Mouse (Mus musculus): ENCODE data around the gene Ranbp1. TPM values are rescaled to one million over a fixed set of nuclear protein-coding genes. Genes with fewer than 3 reads are reported as not detected.

Gene Ranbp1
- polyA plus RNA-seq, 1 experiment from 2014 or later, result 1,302 TPM

- 80% methylated on average over 7 of the region's 7 CpGs for WGBS
- Histone ChIP-seq H3K9ac (ENCODE audit: low read length) (no peak overlapping the region), H3K27ac (replicated peaks; ENCODE audit: low read depth, low read length) (no peak overlapping the region), H3K36me3 (ENCODE audit: control insufficient read depth, insufficient read depth, low read length) (peaks cover 26% of the 10 kb centered on the region), H3K27me3 (ENCODE audit: control insufficient read depth, insufficient read depth, low read length) (no peaks in the 10 kb centered on the region), H3K9me3 (ENCODE audit: control insufficient read depth, low read length) (no peaks in the 10 kb centered on the region), H3K4me2 (ENCODE audit: low read depth, severe bottlenecking) (no peak overlapping the region), H3K4me1 (ENCODE audit: control insufficient read depth, insufficient read depth, low read length) (peaks cover 18% of the 10 kb centered on the region), H3K4me3 (ENCODE audit: low read depth, low read length) (no peak overlapping the region)
- DNase-seq (ENCODE audit: low spot score), result no peak
- ATAC-seq (ENCODE audit: insufficient number of reproducible peaks, low FRiP score, low TSS enrichment, low read depth), result no peak
Measured at GRCm38 (mm10) chr16:18236676-18237501, 11.6 kb downstream of the Ranbp1 start.

GRCm38 (mm10) chr16:18235389-18236065 lies 13.0 kb downstream of the Ranbp1 start:
- DNase-seq (ENCODE audit: low spot score), result peak; percentile 80
- Histone ChIP-seq H3K27me3 (ENCODE audit: control insufficient read depth, insufficient read depth, low read length) (no peaks in the 10 kb centered on the region), H3K4me1 (ENCODE audit: control insufficient read depth, insufficient read depth, low read length) (peaks cover 18% of the 10 kb centered on the region), H3K4me3 (ENCODE audit: low read depth, low read length) (peak overlapping the region; percentile 81), H3K36me3 (ENCODE audit: control insufficient read depth, insufficient read depth, low read length) (peaks cover 19% of the 10 kb centered on the region), H3K9me3 (ENCODE audit: control insufficient read depth, low read length) (no peaks in the 10 kb centered on the region), H3K9ac (ENCODE audit: low read length) (peak overlapping the region; percentile 83), H3K27ac (replicated peaks; ENCODE audit: low read depth, low read length) (peak overlapping the region; percentile 76), H3K4me2 (ENCODE audit: low read depth, severe bottlenecking) (peak overlapping the region; percentile 86)
- 7% methylated on average over 19 of the region's 19 CpGs for WGBS
- peak; percentile 42; the same call in 1 of the 2 replicates for ATAC-seq (ENCODE audit: insufficient number of reproducible peaks, low FRiP score, low TSS enrichment, low read depth)

DNA sequence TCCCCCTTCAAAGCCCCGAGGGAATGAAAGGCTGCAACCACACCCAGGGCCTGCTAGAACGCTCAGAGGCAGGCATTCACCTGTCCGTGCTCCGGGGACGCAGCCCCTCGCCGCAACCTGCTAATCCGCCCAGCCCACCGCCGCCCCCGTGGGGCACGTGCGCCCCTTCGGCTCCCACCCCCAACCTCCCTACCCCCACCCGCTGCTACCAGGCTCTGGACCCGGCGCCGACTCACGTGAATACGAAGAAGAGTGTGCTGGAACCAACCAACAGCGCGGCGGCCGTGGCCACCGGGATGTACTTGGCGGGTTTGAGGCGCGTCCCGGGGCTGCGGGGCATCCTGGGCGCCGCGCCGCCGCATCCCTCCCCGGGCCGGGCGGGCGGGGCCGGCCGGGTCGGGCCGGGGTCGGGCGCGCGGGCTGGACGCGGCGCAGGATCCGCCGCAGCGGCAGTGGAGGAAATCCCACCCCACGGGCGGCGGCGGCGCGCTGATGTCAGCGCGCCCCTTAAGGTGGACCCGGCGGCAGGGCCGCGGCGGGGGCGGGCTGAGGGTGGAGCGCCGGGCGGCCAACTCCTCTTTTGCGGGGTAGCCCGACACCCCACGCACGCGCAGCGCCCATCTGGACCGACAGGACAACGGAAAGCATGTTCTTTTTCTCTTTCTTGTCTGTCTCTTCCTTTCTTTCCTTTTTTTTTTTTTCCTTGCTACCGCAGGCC lies 13.7 kb downstream of the Ranbp1 start, which contains the start of gene Zdhhc8:
Gene Zdhhc8, minus strand, starts transcription at position 466 of the 718 bp plus-strand sequence.
- DNase-seq (ENCODE audit: low spot score) (peak; percentile 79), ATAC-seq (ENCODE audit: insufficient number of reproducible peaks, low FRiP score, low TSS enrichment, low read depth) (peak; percentile 63)
- H3K4me1 ChIP-seq (ENCODE audit: control insufficient read depth, insufficient read depth, low read length), result peaks cover 18% of the 10 kb centered on the region
- H3K27ac ChIP-seq (replicated peaks; ENCODE audit: low read depth, low read length), result peak within 1 kb of the TSS; percentile 76
- H3K27me3 ChIP-seq (ENCODE audit: control insufficient read depth, insufficient read depth, low read length), result no peaks in the 10 kb centered on the region
- H3K36me3 ChIP-seq (ENCODE audit: control insufficient read depth, insufficient read depth, low read length), result peaks cover 13% of the 10 kb centered on the region; the same call in 1 of the 2 replicates
- H3K4me3 ChIP-seq (ENCODE audit: low read depth, low read length), result peak within 1 kb of the TSS; percentile 81
- H3K4me2 ChIP-seq (ENCODE audit: low read depth, severe bottlenecking), result peak within 1 kb of the TSS; percentile 86
- peak within 1 kb of the TSS; percentile 83 for H3K9ac ChIP-seq (ENCODE audit: low read length)
- H3K9me3 ChIP-seq (ENCODE audit: control insufficient read depth, low read length), result no peaks in the 10 kb centered on the region
- under 1% methylated on average over 66 of the region's 79 CpGs for WGBS

- DNase-seq (ENCODE audit: low spot score), result no peak
- ATAC-seq (ENCODE audit: insufficient number of reproducible peaks, low FRiP score, low TSS enrichment, low read depth), result peak; percentile 4; the same call in 1 of the 2 replicates
- Histone ChIP-seq H3K4me3 (ENCODE audit: low read depth, low read length) (peak overlapping the region; percentile 81), H3K4me1 (ENCODE audit: control insufficient read depth, insufficient read depth, low read length) (peaks cover 18% of the 10 kb centered on the region), H3K27me3 (ENCODE audit: control insufficient read depth, insufficient read depth, low read length) (no peaks in the 10 kb centered on the region), H3K36me3 (ENCODE audit: control insufficient read depth, insufficient read depth, low read length) (peaks cover 9% of the 10 kb centered on the region; the same call in 1 of the 2 replicates), H3K9ac (ENCODE audit: low read length) (peak overlapping the region; percentile 83), H3K27ac (replicated peaks; ENCODE audit: low read depth, low read length) (no peak overlapping the region), H3K4me2 (ENCODE audit: low read depth, severe bottlenecking) (peak overlapping the region; percentile 86), H3K9me3 (ENCODE audit: control insufficient read depth, low read length) (no peaks in the 10 kb centered on the region)
- WGBS, result 18% methylated on average over 13 of the region's 13 CpGs
Measured at GRCm38 (mm10) chr16:18233919-18234670, 14.4 kb downstream of the Ranbp1 start.

DNA sequence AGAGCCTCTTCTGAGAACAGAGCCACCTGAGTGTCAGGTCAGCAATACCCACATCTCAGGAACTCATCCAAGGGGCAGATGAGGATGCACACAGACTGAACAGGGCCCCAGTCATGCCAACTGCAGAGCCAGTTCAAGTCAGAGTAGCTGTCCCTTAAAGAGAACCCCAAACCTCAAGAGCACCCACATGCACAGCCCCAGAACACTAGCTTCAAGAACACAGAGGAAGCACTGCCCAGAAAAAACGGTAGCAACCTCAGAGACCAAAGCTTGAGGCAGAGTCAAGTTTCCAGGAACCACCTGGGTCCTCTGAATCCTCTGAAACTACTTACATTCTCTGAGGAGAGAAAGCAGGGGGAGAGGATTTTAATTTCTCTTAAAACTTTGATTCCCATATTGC lies 15.1 kb downstream of the Ranbp1 start:
- no peak overlapping the region; the same call in 1 of the 2 replicates for H3K9ac ChIP-seq (ENCODE audit: low read length)
- ATAC-seq (ENCODE audit: insufficient number of reproducible peaks, low FRiP score, low TSS enrichment, low read depth) (no peak), DNase-seq (ENCODE audit: low spot score) (no peak)
- H3K9me3 ChIP-seq (ENCODE audit: control insufficient read depth, low read length), result no peaks in the 10 kb centered on the region
- H3K27me3 ChIP-seq (ENCODE audit: control insufficient read depth, insufficient read depth, low read length), result no peaks in the 10 kb centered on the region
- H3K36me3 ChIP-seq (ENCODE audit: control insufficient read depth, insufficient read depth, low read length), result peaks cover 7% of the 10 kb centered on the region; the same call in 1 of the 2 replicates
- 0 out of 2 replicates have a peak overlapping the region, but pooled peaks have one; percentile 81 for H3K4me3 ChIP-seq (ENCODE audit: low read depth, low read length)
- no peak overlapping the region for H3K27ac ChIP-seq (replicated peaks; ENCODE audit: low read depth, low read length)
- peaks cover 18% of the 10 kb centered on the region for H3K4me1 ChIP-seq (ENCODE audit: control insufficient read depth, insufficient read depth, low read length)
- whole genome bisulfite sequencing, result 48% methylated on average over 1 of the region's 1 CpGs
- H3K4me2 ChIP-seq (ENCODE audit: low read depth, severe bottlenecking), result 0 out of 2 replicates have a peak overlapping the region, but pooled peaks have one; percentile 13

DNA sequence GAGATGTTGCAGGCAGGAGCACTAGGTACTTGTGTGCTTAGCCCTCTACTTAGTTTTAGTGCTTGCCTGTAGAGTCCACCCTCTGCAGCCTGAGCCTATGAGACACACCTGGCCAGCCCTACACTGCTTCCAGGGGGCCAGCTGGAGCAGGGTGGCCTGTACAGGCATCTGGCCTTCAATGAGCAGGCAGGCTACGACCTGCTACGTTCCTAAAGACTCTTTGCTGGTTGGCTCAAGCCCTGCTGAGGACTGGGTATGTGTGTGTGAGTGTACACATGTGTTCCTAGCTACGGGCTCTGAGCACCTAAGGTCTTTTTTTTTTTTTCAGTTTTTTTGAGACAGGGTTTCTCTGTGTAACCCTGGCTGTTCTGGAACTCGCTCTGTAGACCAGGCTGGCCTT lies 17.1 kb downstream of the Ranbp1 start:
- H3K27ac ChIP-seq (replicated peaks; ENCODE audit: low read depth, low read length), result no peak overlapping the region

DNA sequence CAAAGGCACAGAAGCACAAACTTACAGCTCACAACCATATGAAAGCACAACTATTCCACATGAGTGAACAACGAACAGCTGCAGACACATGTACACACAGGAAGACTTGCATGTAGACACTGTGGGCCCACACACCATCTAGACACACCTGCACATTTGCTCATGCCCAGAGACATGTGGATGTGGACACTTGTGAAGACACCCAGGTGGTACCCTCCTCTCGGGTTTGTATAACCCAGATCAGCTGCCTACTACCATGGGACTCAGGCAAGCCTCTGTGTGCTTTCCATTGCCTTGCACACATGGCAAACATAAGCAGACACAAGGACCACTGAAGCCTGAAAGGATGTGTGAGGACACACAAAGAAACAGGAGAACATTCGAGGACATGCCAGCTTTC lies 17.5 kb downstream of the Ranbp1 start:
- H3K36me3 ChIP-seq (ENCODE audit: control insufficient read depth, insufficient read depth, low read length), result 0 out of 2 replicates have a peak, but pooled peaks cover 6% of the 10 kb centered on the region
- no peaks in the 10 kb centered on the region for H3K9me3 ChIP-seq (ENCODE audit: control insufficient read depth, low read length)
- no peak overlapping the region for H3K4me3 ChIP-seq (ENCODE audit: low read depth, low read length)
- 82% methylated on average over 3 of the region's 3 CpGs for WGBS
- ATAC-seq (ENCODE audit: insufficient number of reproducible peaks, low FRiP score, low TSS enrichment, low read depth) (no peak), DNase-seq (ENCODE audit: low spot score) (no peak)
- no peaks in the 10 kb centered on the region for H3K27me3 ChIP-seq (ENCODE audit: control insufficient read depth, insufficient read depth, low read length)
- no peak overlapping the region for H3K27ac ChIP-seq (replicated peaks; ENCODE audit: low read depth, low read length)
- H3K4me2 ChIP-seq (ENCODE audit: low read depth, severe bottlenecking), result no peak overlapping the region
- H3K9ac ChIP-seq (ENCODE audit: low read length), result no peak overlapping the region
- peaks cover 18% of the 10 kb centered on the region for H3K4me1 ChIP-seq (ENCODE audit: control insufficient read depth, insufficient read depth, low read length)

More for the DNA sequence above, 17.1 kb downstream of the Ranbp1 start:
- WGBS, result 71% methylated on average over 4 of the region's 4 CpGs
- 0 out of 2 replicates have a peak, but pooled peaks cover 5% of the 10 kb centered on the region for H3K36me3 ChIP-seq (ENCODE audit: control insufficient read depth, insufficient read depth, low read length)
- no peak overlapping the region for H3K9ac ChIP-seq (ENCODE audit: low read length)
- ATAC-seq (ENCODE audit: insufficient number of reproducible peaks, low FRiP score, low TSS enrichment, low read depth) (no peak), DNase-seq (ENCODE audit: low spot score) (no peak)
- H3K9me3 ChIP-seq (ENCODE audit: control insufficient read depth, low read length), result no peaks in the 10 kb centered on the region
- no peaks in the 10 kb centered on the region for H3K27me3 ChIP-seq (ENCODE audit: control insufficient read depth, insufficient read depth, low read length)
- peaks cover 18% of the 10 kb centered on the region for H3K4me1 ChIP-seq (ENCODE audit: control insufficient read depth, insufficient read depth, low read length)
- H3K4me2 ChIP-seq (ENCODE audit: low read depth, severe bottlenecking), result no peak overlapping the region
- no peak overlapping the region for H3K4me3 ChIP-seq (ENCODE audit: low read depth, low read length)
